Mouse (Mus musculus): ENCODE measurements around the gene Dcun1d2. TPM values are rescaled to one million over a fixed set of nuclear protein-coding genes. Genes with fewer than 3 reads are reported as not detected.

Dcun1d2 gene
- polyA plus RNA-seq, 1 experiment from 2014 or later = 14.5 TPM

GRCm38 (mm10) chr8:13206290-13206689 is 81.6 kb downstream of the Dcun1d2 start:
- H3K9me3 ChIP-seq (ENCODE audit: low read length) = no peaks in the 10 kb centered on the region
- DNase-seq (ENCODE audit: low spot score) (no peak), ATAC-seq (no peak)
- no peak for TF ChIP-seq EP300 (IDR thresholded peaks at IDR 0.05)
- TF ChIP-seq CTCF (IDR thresholded peaks at IDR 0.05) = no peak
- H3K4me1 ChIP-seq (ENCODE audit: insufficient read depth, low read depth, low read length) = peaks cover 7% of the 10 kb centered on the region; the same call in 1 of the 2 replicates
- H3K4me2 ChIP-seq (replicated peaks; ENCODE audit: low read depth, low read length) = no peak overlapping the region
- no peaks in the 10 kb centered on the region for H3K36me3 ChIP-seq (ENCODE audit: insufficient read depth, low read length)
- peaks cover 6% of the 10 kb centered on the region for H3K27me3 ChIP-seq (replicated peaks; ENCODE audit: insufficient read depth, low read length)
- H3K4me3 ChIP-seq (ENCODE audit: low read depth, low read length) = no peak overlapping the region
- WGBS = 41% methylated on average over 5 of the region's 5 CpGs
- no peak overlapping the region for H3K27ac ChIP-seq (ENCODE audit: low read length)
- no peak overlapping the region for H3K9ac ChIP-seq (replicated peaks; ENCODE audit: low read depth)

Other genes starting within 250 kb of the Dcun1d2 start
- gene Proz, start 227.2 kb downstream of the Dcun1d2 start, polyA plus RNA-seq (2015; fragmentation: Nextera tagmentation; extraction: Ambion mirVana) = 0.87 and 1.2 TPM in 2 replicates
- gene Pcid2, start 182.7 kb downstream of the Dcun1d2 start, polyA plus RNA-seq (2015; fragmentation: Nextera tagmentation; extraction: Ambion mirVana) = 17.5 and 18.0 TPM in 2 replicates
- 59.5 and 61.2 TPM in 2 replicates for gene Cul4a, start 182.5 kb downstream of the Dcun1d2 start, polyA plus RNA-seq (2015; fragmentation: Nextera tagmentation; extraction: Ambion mirVana)
- 508 and 522 TPM in 2 replicates for gene Lamp1, start 129.0 kb downstream of the Dcun1d2 start, polyA plus RNA-seq (2015; fragmentation: Nextera tagmentation; extraction: Ambion mirVana)
- 2.0 and 2.5 TPM in 2 replicates for gene Grtp1, start 87.5 kb downstream of the Dcun1d2 start, polyA plus RNA-seq (2015; fragmentation: Nextera tagmentation; extraction: Ambion mirVana)
- 0.93 and 1.0 TPM in 2 replicates for gene Adprhl1, start 34.0 kb downstream of the Dcun1d2 start, polyA plus RNA-seq (2015; fragmentation: Nextera tagmentation; extraction: Ambion mirVana)
- 26.1 and 30.3 TPM in 2 replicates for gene Tmco3, start 59 bp upstream of the Dcun1d2 start, polyA plus RNA-seq (2015; fragmentation: Nextera tagmentation; extraction: Ambion mirVana)
- gene Tfdp1, start 50.6 kb upstream of the Dcun1d2 start, polyA plus RNA-seq (2015; fragmentation: Nextera tagmentation; extraction: Ambion mirVana) = 45.4 and 50.2 TPM in 2 replicates
- gene Atp4b, start 108.7 kb upstream of the Dcun1d2 start, polyA plus RNA-seq (2015; fragmentation: Nextera tagmentation; extraction: Ambion mirVana) = not detected in 2 replicates
- not detected in 2 replicates for gene Grk1, start 117.0 kb upstream of the Dcun1d2 start, polyA plus RNA-seq (2015; fragmentation: Nextera tagmentation; extraction: Ambion mirVana)
- 0.57 and 1.2 TPM in 2 replicates for gene Tmem255b, start 147.1 kb upstream of the Dcun1d2 start, polyA plus RNA-seq (2015; fragmentation: Nextera tagmentation; extraction: Ambion mirVana)
- 177 and 201 TPM in 2 replicates for gene Gas6, start 206.4 kb upstream of the Dcun1d2 start, polyA plus RNA-seq (2015; fragmentation: Nextera tagmentation; extraction: Ambion mirVana)

Data from lung, postnatal 0 days (tissue).